Mouse (Mus musculus) left cerebral cortex, postnatal 25 days (tissue): ENCODE measurements around the gene Fnbp1. TPM values are rescaled to one million over a fixed set of nuclear protein-coding genes. Genes with fewer than 3 reads are reported as not detected.

Experiments used
- DNase-seq, 2 experiments: peaks; one replicate each; pipeline ENCODE4 v3.0.0; 2022; ENCODE audit warnings: low spot score in 2 of 2, mixed read lengths in 1 of 2
- intact Hi-C: fragments of 180-260 bp; cut with DNase I; formaldehyde crosslinking; loops from one replicate; pipeline ENCODE4 v1.15.1; 2025
- total RNA-seq, 2 experiments: library from RNA; stranded (reverse); gene quantifications; 2 replicates each; pipeline ENCODE4 v1.2.3; 2021

The Fnbp1 gene
- total RNA-seq, 2 experiments from 2014 or later: 84.0 to 87.3 TPM

GRCm38 (mm10) chr2:31081349-31081748 lies 60.5 kb downstream of the Fnbp1 start:
- intact Hi-C loops: no loop called here
- no peak for DNase-seq

DNA sequence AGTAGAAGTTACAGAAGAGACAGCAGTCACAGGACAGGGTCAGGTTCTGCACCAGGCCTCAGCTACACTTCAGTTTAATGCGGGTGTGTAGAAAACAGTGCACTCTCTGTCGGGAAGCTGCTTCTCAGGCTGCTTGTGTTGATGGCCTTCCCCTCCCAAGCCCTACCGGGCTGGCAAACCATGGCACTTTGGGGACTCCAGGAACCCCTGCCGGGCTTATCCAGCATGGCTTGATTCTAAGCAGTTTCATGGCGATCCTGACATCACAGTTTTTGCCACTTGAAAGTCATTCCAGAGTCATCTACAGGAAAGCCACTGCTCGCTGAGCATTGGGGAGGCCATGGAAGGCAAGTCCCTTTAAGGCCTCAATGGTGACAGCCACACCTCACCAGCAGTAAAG lies 62.7 kb downstream of the Fnbp1 start:
- DNase-seq: no peak
- intact Hi-C loops: no loop called here

GRCm38 (mm10) chr2:31077574-31077973 lies 64.2 kb downstream of the Fnbp1 start:
- no peak for DNase-seq
- intact Hi-C loops: no loop called here

GRCm38 (mm10) chr2:31076351-31077140 lies 65.3 kb downstream of the Fnbp1 start:
- intact Hi-C loops: no loop called here
- no peak for DNase-seq

DNA sequence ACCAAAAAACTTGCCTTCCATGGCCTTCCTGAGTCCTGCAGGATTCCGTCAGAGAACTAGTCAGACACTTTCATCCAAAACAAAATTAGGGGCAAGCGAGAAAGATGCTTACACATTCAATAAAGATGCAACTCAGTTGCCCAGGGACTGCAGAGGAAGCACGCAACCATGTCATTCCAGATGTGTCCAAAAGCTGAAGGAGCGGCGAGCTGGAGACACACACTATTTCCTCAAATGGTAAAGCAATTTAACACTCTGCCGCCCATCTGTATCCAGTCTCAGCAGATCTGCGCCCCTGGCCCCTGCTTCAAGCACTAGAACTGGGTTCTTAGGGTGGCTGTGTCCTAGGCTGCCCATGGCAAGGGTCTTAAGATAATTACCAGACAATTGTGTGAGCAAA lies 66.0 kb downstream of the Fnbp1 start:
- DNase-seq: no peak
- intact Hi-C loops: no loop called here

DNA sequence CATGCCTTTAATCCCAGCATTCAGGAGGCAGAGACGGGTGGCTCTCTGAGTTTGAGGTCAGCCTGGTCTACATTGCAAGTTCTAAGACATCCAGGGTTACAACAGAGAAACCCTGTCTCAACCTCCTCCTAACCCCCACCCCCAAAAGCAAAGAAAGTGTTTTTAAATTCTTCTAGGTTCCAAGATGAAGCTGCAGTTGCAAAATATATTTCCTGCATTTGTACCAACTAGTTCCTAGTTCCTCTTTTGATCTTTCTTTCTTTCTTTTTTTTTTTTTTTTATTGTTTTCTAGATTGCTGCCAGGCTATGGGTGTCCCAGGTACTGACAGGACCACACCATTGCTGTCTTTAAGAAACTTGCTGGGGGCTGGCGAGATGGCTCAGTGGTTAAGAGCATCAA lies 66.6 kb downstream of the Fnbp1 start:
- intact Hi-C loops: no loop called here
- no peak for DNase-seq

- DNase-seq: no peak
- intact Hi-C loops: loop anchor here (5.0 kb wide), 1 partner anchor 73 kb away; the partner anchor contains the start of gene Fnbp1
These were observed 72.3 kb downstream of the Fnbp1 start for GRCm38 (mm10) chr2:31069506-31069905.

DNA sequence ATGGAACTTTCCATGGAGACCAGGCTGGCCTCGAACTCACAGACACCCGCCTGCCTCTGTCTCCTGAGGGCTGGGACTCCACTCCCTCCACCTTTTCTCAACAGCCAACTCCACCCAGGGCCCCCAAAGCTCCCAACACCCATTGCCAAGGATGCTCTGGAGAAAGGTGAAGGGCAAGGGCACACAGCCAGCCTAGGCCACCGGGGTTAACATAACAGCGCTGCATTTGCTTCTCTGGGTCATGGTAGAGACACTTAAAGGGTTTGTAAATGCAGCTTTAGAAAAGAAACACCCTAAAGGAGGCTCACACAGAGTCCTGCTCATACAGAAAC lies 72.7 kb downstream of the Fnbp1 start:
- DNase-seq: no peak
- intact Hi-C loops: loop anchor here (5.0 kb wide), 1 partner anchor 73 kb away; the partner anchor contains the start of gene Fnbp1

- intact Hi-C loops: loop anchor here (5.0 kb wide), 1 partner anchor 74 kb away; the partner anchor contains the start of gene Fnbp1
- peak; percentile 42 to 69 for DNase-seq
These were observed 73.3 kb downstream of the Fnbp1 start for GRCm38 (mm10) chr2:31068246-31069113.

GRCm38 (mm10) chr2:31067696-31068245 lies 74.0 kb downstream of the Fnbp1 start:
- DNase-seq: peak; percentile 39 to 80
- intact Hi-C loops: loop anchor here (5.0 kb wide), 1 partner anchor 75 kb away; the partner anchor contains the start of gene Fnbp1

DNA sequence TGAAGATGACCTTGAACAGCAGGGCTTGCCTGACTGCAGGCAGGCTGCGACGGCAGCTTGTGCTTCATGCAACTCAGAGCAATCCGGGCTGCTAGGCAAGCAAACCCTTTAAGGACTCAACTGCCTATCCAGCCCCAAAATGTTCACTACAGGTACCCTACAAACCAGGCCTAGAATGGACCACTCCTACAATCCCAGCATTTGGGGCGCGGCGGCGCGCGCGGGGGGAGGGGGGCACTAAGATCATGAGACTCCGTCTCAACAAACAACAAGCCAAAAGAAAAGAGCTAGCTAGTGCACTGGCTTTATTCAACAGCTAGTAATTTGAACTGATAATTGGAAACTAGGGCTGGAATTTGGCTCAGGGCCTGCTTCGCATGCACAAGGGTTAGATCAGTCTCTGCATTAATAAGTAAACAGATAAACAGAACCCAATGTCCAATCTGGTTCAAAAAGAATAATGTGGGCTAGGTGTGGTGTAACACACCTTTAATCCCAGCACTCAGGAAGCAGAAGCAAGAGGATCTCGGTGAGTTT lies 74.7 kb downstream of the Fnbp1 start:
- DNase-seq: no peak
- intact Hi-C loops: loop anchor here (5.0 kb wide), 1 partner anchor 75 kb away; the partner anchor contains the start of gene Fnbp1

GRCm38 (mm10) chr2:31066019-31066789 lies 75.6 kb downstream of the Fnbp1 start:
- intact Hi-C loops: loop anchor here (5.0 kb wide), 1 partner anchor 76 kb away; the partner anchor contains the start of gene Fnbp1
- DNase-seq: no peak

DNA sequence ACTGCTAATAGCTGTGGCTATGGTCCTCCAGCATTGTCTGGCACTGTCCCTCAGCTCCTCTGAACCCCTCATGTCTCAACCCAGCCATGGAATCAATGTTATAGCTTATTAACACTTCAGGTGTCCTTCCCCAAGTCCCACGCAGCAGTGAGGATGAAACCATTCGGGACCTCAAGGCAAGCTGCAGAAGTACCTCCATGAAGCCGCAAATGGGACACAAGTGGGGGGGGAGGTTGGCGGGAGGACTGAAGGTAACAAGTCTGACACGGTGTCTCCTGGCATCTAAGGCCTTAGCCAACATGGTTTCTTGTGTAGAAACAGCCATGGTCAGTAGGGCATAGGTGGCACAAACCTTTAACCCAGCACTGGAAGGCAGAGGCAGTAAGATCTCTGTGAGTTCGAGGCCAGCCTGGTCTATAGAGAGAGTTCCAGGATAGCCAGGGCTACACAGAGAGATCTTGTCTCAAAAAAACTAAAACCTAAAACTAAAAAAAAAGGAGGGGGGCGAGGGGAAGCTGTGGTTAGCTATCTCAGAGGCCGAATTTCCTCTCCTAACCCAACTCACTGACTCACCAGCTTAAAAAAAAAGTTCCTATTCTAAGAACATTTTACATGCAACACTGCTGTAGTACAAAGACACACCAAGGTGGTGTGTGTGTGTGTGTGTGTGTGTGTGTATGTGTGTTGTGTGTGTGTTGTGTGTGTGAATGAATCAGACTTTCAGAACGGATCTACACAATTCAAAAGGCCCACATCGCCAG lies 79.8 kb downstream of the Fnbp1 start:
- intact Hi-C loops: no loop called here
- DNase-seq: peak in 1 of 2 experiments; percentile 55

DNA sequence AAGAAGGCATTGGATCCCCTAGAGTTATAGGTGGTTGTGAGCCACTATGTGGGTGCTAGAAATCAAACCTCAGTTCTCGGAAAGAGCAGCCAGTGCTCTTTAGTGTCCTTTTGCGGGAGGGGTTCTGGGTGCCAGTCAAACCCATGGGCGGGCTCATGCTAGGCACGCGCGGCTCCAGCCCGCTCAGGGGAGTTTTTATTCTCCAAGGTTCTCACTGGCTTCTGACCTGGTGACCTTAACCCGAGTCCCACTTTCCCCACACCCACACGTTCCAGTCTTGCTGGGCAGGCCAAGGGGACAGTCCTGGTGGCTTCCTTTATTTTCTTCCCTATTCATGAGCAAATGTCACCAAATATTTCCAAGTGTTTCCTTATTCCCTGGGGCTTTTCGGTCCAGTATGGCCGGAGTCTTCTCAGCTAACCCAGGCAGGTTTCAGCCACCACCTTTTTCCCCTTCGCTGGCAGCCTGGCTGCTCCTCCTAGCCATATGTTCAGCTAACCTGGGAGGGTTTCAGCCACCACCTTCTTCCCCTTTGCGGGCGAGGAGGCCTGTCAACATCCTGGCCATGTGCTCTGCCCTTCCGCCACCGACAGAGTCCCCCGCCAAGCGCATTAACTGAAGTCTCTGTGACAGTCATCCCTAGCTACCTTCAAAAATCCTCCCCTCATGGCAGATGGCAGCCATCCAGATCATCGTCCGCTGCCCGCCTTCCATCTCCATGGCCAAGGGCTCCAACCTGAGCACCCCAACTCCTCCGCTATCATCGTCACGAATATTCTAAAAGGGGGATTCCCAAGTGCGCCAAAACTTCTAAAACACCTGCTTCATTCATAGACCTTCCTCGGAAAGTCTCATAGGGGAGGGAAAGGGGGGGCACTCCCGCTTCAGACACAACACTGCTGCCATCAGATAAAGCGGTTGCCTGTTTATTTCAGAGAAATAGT lies 80.7 kb downstream of the Fnbp1 start:
- intact Hi-C loops: no loop called here
- DNase-seq: no peak

DNA sequence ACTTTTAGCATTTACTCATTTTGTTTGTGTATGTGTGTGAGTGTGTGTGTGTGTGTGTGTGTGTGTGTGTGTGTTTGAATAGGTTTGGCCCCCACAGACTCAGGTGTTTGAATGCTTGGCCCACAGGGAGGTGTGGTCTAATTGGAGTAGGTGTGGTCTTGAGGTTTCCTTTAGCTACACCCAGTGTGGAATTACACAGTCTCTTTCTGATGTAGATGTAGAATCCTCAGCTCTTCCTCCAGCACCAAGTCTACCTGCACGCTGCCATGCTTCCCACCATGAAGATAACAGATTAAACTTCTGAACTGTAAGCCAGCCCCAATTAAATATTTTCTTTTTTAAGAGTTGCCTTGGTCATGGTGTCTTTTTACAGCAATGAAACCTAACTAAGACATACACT lies 81.5 kb downstream of the Fnbp1 start:
- no peak for DNase-seq
- intact Hi-C loops: no loop called here

DNA sequence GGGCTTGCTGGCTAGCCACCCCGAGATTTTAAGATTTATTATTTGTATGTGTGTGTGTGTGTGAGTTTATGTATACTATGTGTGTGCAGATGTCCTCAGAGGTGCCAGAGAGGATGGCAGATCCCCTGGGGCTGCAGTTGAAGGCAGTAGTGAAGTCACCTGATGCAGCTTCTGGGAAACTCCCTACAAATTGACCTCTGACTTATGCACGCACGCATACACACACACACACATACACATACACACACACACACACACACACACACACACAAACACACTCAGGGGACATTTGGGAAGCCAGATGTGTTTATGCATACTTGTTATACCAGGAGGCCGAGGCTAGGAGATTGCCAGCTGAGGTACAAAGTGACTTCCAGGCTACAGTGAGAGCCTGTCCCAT lies 83.4 kb downstream of the Fnbp1 start:
- no peak for DNase-seq
- intact Hi-C loops: no loop called here

DNA sequence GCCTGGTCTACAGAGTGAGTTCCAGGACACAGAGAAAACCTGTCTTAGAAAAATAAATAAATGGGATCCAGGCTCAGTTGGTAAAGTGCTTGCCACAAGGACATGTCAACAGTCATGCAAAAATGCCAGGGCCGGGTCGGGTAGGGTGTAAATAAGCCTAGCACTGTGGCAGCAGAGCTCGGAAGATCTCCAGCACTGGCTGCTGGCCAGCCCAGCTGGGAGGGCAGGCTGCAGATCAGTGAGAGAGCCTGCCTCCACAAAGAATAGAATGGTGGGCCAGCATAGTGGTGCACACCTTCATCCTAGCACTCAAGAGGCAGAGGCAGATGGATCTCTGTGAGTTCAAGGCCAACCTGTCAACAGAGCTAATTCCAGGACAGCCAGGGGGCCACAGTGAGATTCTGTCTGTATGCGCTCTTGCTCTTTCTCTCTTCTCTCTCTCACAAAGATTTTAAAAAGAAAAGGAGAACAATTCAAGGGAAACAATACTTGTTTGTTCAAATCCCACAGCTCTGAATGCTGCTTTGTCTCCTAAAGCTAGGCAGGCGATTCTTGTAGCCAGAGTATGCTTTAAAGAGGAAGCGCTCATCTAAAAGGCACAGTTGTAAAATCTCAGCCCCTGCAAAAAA lies 84.1 kb downstream of the Fnbp1 start:
- DNase-seq: no peak
- intact Hi-C loops: no loop called here
